Mouse (Mus musculus) heart, embryonic 15.5 days (tissue): Measurements from ENCODE around the gene Tgfa. TPM values are rescaled to one million over a fixed set of nuclear protein-coding genes. Genes with fewer than 3 reads are reported as not detected.

ENCODE experiments used
- ATAC-seq: fragments of 200-750 bp; cut with Nextera tagmentation; replicated peaks from 2 replicates; pipeline ENCODE4 v1.8.0; 2017; ENCODE audit warnings: low read depth, moderate TSS enrichment; ENCODE audit not compliant: insufficient number of reproducible peaks, insufficient read depth, low FRiP score
- H3K27ac ChIP-seq: fragments of 300-500 bp; sonication (generic); 2 replicates; pipeline ENCODE4 v1.5.1; 2015; ENCODE audit warnings: mild to moderate bottlenecking, inconsistent platforms
- H3K27me3 ChIP-seq: fragments of 300-500 bp; sonication (generic); 2 replicates; pipeline ENCODE4 v1.6.1; 2015; ENCODE audit warnings: inconsistent platforms
- H3K36me3 ChIP-seq: fragments of 300-500 bp; sonication (generic); 2 replicates; pipeline ENCODE4 v1.6.1; 2015; ENCODE audit warnings: mild to moderate bottlenecking, inconsistent platforms
- H3K4me1 ChIP-seq: fragments of 300-500 bp; sonication (generic); replicated peaks from 2 replicates; pipeline ENCODE4 v1.6.1; 2015; ENCODE audit warnings: inconsistent platforms
- H3K4me2 ChIP-seq: fragments of 300-500 bp; sonication (generic); 2 replicates; pipeline ENCODE4 v1.6.1; 2015; ENCODE audit warnings: inconsistent platforms, mild to moderate bottlenecking, moderate library complexity
- H3K4me3 ChIP-seq: fragments of 300-500 bp; sonication (generic); 2 replicates; pipeline ENCODE4 v1.5.1; 2015; ENCODE audit warnings: mild to moderate bottlenecking, inconsistent platforms
- H3K9ac ChIP-seq: fragments of 300-500 bp; sonication (generic); 2 replicates; pipeline ENCODE4 v1.6.1; 2015; ENCODE audit warnings: mild to moderate bottlenecking, inconsistent platforms
- H3K9me3 ChIP-seq: fragments of 300-500 bp; sonication (generic); replicated peaks from 2 replicates; pipeline ENCODE4 v1.6.1; 2016; ENCODE audit warnings: inconsistent platforms
- WGBS: fragments of 180-500 bp; shearing (Covaris S2); methylation state at CpG from one replicate; pipeline ENCODE4 v1.1.7; 2015; ENCODE audit warnings: mixed read lengths; 5-methylcytosine and 5-hydroxymethylcytosine counted together
- polyA plus RNA-seq: library from polyadenylated mRNA; unstranded; fragments of >200 nt; fragmentation: Nextera tagmentation; extraction: Ambion mirVana; gene quantifications from 2 replicates; pipeline ENCODE4 v1.2.1, GENCODE M21; 2015

The Tgfa gene
- polyA plus RNA-seq, 1 experiment from 2014 or later, result 2.3 TPM

GRCm38 (mm10) chr6:86266786-86267185 lies 71.8 kb downstream of the Tgfa start:
- Histone ChIP-seq H3K9me3 (no peaks in the 10 kb centered on the region), H3K4me1 (0 out of 2 replicates have a peak, but pooled peaks cover 3% of the 10 kb centered on the region), H3K4me3 (no peak overlapping the region), H3K27ac (no peak overlapping the region), H3K4me2 (no peak overlapping the region), H3K27me3 (no peaks in the 10 kb centered on the region), H3K9ac (no peak overlapping the region), H3K36me3 (no peaks in the 10 kb centered on the region)
- 73% methylated on average over 5 of the region's 5 CpGs for WGBS
- no peak for ATAC-seq

- 46% methylated on average over 8 of the region's 8 CpGs for WGBS
- no peak for ATAC-seq
Observed at GRCm38 (mm10) chr6:86270373-86271068, 75.5 kb downstream of the Tgfa start.

GRCm38 (mm10) chr6:86271130-86271529 lies 76.1 kb downstream of the Tgfa start:
- Histone ChIP-seq H3K36me3 (no peaks in the 10 kb centered on the region), H3K4me1 (0 out of 2 replicates have a peak, but pooled peaks cover 3% of the 10 kb centered on the region), H3K9ac (no peak overlapping the region), H3K9me3 (no peaks in the 10 kb centered on the region), H3K27me3 (no peaks in the 10 kb centered on the region), H3K27ac (no peak overlapping the region), H3K4me2 (no peak overlapping the region), H3K4me3 (no peak overlapping the region)
- 79% methylated on average over 5 of the region's 5 CpGs for WGBS
- ATAC-seq, result no peak

More at GRCm38 (mm10) chr6:86270373-86271068, 75.5 kb downstream of the Tgfa start:
- no peaks in the 10 kb centered on the region for H3K27me3 ChIP-seq
- no peak overlapping the region for H3K9ac ChIP-seq
- H3K4me2 ChIP-seq, result no peak overlapping the region
- 0 out of 2 replicates have a peak, but pooled peaks cover 3% of the 10 kb centered on the region for H3K4me1 ChIP-seq
- no peaks in the 10 kb centered on the region for H3K36me3 ChIP-seq
- H3K4me3 ChIP-seq, result no peak overlapping the region
- H3K27ac ChIP-seq, result no peak overlapping the region
- no peaks in the 10 kb centered on the region for H3K9me3 ChIP-seq

GRCm38 (mm10) chr6:86275704-86276103 lies 80.7 kb downstream of the Tgfa start:
- ATAC-seq, result no peak
- 92% methylated on average over 4 of the region's 4 CpGs for WGBS
- Histone ChIP-seq H3K4me1 (no peaks in the 10 kb centered on the region), H3K27me3 (no peaks in the 10 kb centered on the region), H3K9ac (no peak overlapping the region), H3K36me3 (no peaks in the 10 kb centered on the region), H3K4me2 (no peak overlapping the region), H3K27ac (no peak overlapping the region), H3K9me3 (no peaks in the 10 kb centered on the region), H3K4me3 (no peak overlapping the region)

GRCm38 (mm10) chr6:86276816-86277215 lies 81.8 kb downstream of the Tgfa start:
- H3K4me2 ChIP-seq, result no peak overlapping the region
- ATAC-seq, result no peak
- H3K27me3 ChIP-seq, result no peaks in the 10 kb centered on the region
- no peak overlapping the region for H3K9ac ChIP-seq
- H3K4me3 ChIP-seq, result no peak overlapping the region
- no peaks in the 10 kb centered on the region for H3K9me3 ChIP-seq
- no peaks in the 10 kb centered on the region for H3K4me1 ChIP-seq
- WGBS, result 82% methylated on average over 2 of the region's 2 CpGs
- H3K36me3 ChIP-seq, result no peaks in the 10 kb centered on the region
- H3K27ac ChIP-seq, result no peak overlapping the region

- Histone ChIP-seq H3K4me1 (no peaks in the 10 kb centered on the region), H3K27ac (no peak overlapping the region), H3K9me3 (no peaks in the 10 kb centered on the region), H3K36me3 (no peaks in the 10 kb centered on the region), H3K4me3 (no peak overlapping the region), H3K27me3 (no peaks in the 10 kb centered on the region), H3K9ac (no peak overlapping the region), H3K4me2 (no peak overlapping the region)
- 69% methylated on average over 7 of the region's 7 CpGs for WGBS
- no peak for ATAC-seq
Observed at GRCm38 (mm10) chr6:86277620-86278019, 82.6 kb downstream of the Tgfa start.

- no peaks in the 10 kb centered on the region for H3K4me1 ChIP-seq
- H3K4me3 ChIP-seq, result no peak overlapping the region
- H3K4me2 ChIP-seq, result no peak overlapping the region
- H3K9me3 ChIP-seq, result no peaks in the 10 kb centered on the region
- WGBS, result 79% methylated on average over 11 of the region's 11 CpGs
- H3K36me3 ChIP-seq, result no peaks in the 10 kb centered on the region
- H3K9ac ChIP-seq, result no peak overlapping the region
- no peak for ATAC-seq
- H3K27me3 ChIP-seq, result no peaks in the 10 kb centered on the region
- no peak overlapping the region for H3K27ac ChIP-seq
Observed at GRCm38 (mm10) chr6:86281573-86282210, 86.7 kb downstream of the Tgfa start.

GRCm38 (mm10) chr6:86293301-86293700 lies 98.3 kb downstream of the Tgfa start:
- no peak overlapping the region for H3K27ac ChIP-seq
- H3K9me3 ChIP-seq, result no peaks in the 10 kb centered on the region
- no peak overlapping the region for H3K9ac ChIP-seq
- no peak overlapping the region for H3K4me3 ChIP-seq
- H3K27me3 ChIP-seq, result no peaks in the 10 kb centered on the region
- no peak overlapping the region for H3K4me2 ChIP-seq
- H3K36me3 ChIP-seq, result no peaks in the 10 kb centered on the region
- no peaks in the 10 kb centered on the region for H3K4me1 ChIP-seq
- no peak for ATAC-seq
- 68% methylated on average over 8 of the region's 8 CpGs for whole genome bisulfite sequencing

GRCm38 (mm10) chr6:86295451-86295850 lies 100.4 kb downstream of the Tgfa start:
- no peak overlapping the region for H3K4me3 ChIP-seq
- no peaks in the 10 kb centered on the region for H3K36me3 ChIP-seq
- no peaks in the 10 kb centered on the region for H3K9me3 ChIP-seq
- no peak overlapping the region for H3K27ac ChIP-seq
- H3K27me3 ChIP-seq, result no peaks in the 10 kb centered on the region
- H3K4me1 ChIP-seq, result no peaks in the 10 kb centered on the region
- no peak overlapping the region for H3K9ac ChIP-seq
- H3K4me2 ChIP-seq, result no peak overlapping the region
- no peak for ATAC-seq
- 77% methylated on average over 8 of the region's 8 CpGs for WGBS

GRCm38 (mm10) chr6:86296126-86296525 lies 101.1 kb downstream of the Tgfa start:
- Histone ChIP-seq H3K36me3 (no peaks in the 10 kb centered on the region), H3K4me3 (no peak overlapping the region), H3K4me2 (no peak overlapping the region), H3K27ac (no peak overlapping the region), H3K9ac (no peak overlapping the region), H3K9me3 (no peaks in the 10 kb centered on the region), H3K4me1 (no peaks in the 10 kb centered on the region), H3K27me3 (no peaks in the 10 kb centered on the region)
- WGBS, result 94% methylated on average over 3 of the region's 3 CpGs
- ATAC-seq, result no peak

GRCm38 (mm10) chr6:86296938-86297337 lies 101.9 kb downstream of the Tgfa start:
- no peak overlapping the region for H3K9ac ChIP-seq
- no peak overlapping the region for H3K4me2 ChIP-seq
- H3K36me3 ChIP-seq, result no peaks in the 10 kb centered on the region
- no peaks in the 10 kb centered on the region for H3K4me1 ChIP-seq
- H3K27me3 ChIP-seq, result no peaks in the 10 kb centered on the region
- 80% methylated on average over 2 of the region's 2 CpGs for WGBS
- H3K9me3 ChIP-seq, result no peaks in the 10 kb centered on the region
- no peak for ATAC-seq
- H3K27ac ChIP-seq, result no peak overlapping the region
- H3K4me3 ChIP-seq, result no peak overlapping the region

- no peak overlapping the region for H3K27ac ChIP-seq
- no peaks in the 10 kb centered on the region for H3K9me3 ChIP-seq
- WGBS, result 91% methylated on average over 3 of the region's 3 CpGs
- H3K36me3 ChIP-seq, result no peaks in the 10 kb centered on the region
- ATAC-seq, result no peak
- H3K4me3 ChIP-seq, result no peak overlapping the region
- H3K4me1 ChIP-seq, result no peaks in the 10 kb centered on the region
- H3K4me2 ChIP-seq, result no peak overlapping the region
- no peaks in the 10 kb centered on the region for H3K27me3 ChIP-seq
- H3K9ac ChIP-seq, result no peak overlapping the region
Observed at GRCm38 (mm10) chr6:86298961-86299360, 103.9 kb downstream of the Tgfa start.
